Mouse (Mus musculus) splenic B cell, adult 2 months (primary cell): ENCODE measurements around the gene Mri1.
"Not testable (repeated sequence)": the region's sequence is repeated elsewhere in the genome, so short reads cannot be mapped to it uniquely, and the experiment has no call there.

Source experiments
- DNase-seq: peaks from one replicate; pipeline ENCODE4 v3.0.0-alpha.2; 2011; ENCODE audit warnings: low read depth, low spot score
- H3K27me3 ChIP-seq: 2 replicates; pipeline ENCODE4 v1.6.1; 2012; ENCODE audit warnings: mild to moderate bottlenecking, low read length, moderate library complexity, mixed read lengths; ENCODE audit not compliant: control insufficient read depth, poor library complexity, insufficient read depth, severe bottlenecking
- H3K36me3 ChIP-seq: 2 replicates; pipeline ENCODE4 v1.6.1; 2012; ENCODE audit warnings: mild to moderate bottlenecking, low read length, moderate library complexity, mixed read lengths; ENCODE audit not compliant: control insufficient read depth, poor library complexity, insufficient read depth, severe bottlenecking

The Mri1 gene

GRCm38 (mm10) chr8:84256822-84257610 lies at the start of gene Mri1:
TSS of gene Mri1 (minus strand) at chr8:84257326.
- DNase-seq: peak; percentile 89
- Histone ChIP-seq H3K27me3 (no peaks in the 10 kb centered on the region), H3K36me3 (peaks cover 3% of the 10 kb centered on the region)

GRCm38 (mm10) chr8:84303951-84304350 lies 46.8 kb upstream of the Mri1 start:
- no peak for DNase-seq
- no peaks in the 10 kb centered on the region; the same call in 1 of the 2 replicates for H3K36me3 ChIP-seq
- no peaks in the 10 kb centered on the region for H3K27me3 ChIP-seq

GRCm38 (mm10) chr8:84297029-84297785 lies 40.1 kb upstream of the Mri1 start:
- no peaks in the 10 kb centered on the region; the same call in 1 of the 2 replicates for H3K27me3 ChIP-seq
- H3K36me3 ChIP-seq: no peaks in the 10 kb centered on the region; the same call in 1 of the 2 replicates
- no peak for DNase-seq

- peak; percentile 76 for DNase-seq
- Histone ChIP-seq H3K36me3 (no peaks in the 10 kb centered on the region), H3K27me3 (no peaks in the 10 kb centered on the region)
Observed at GRCm38 (mm10) chr8:84291688-84292087, 34.6 kb upstream of the Mri1 start.

- no peak for DNase-seq
- H3K36me3 ChIP-seq: no peaks in the 10 kb centered on the region
- H3K27me3 ChIP-seq: no peaks in the 10 kb centered on the region
Observed at GRCm38 (mm10) chr8:84291086-84291485, 34.0 kb upstream of the Mri1 start.

- peak; percentile 29 for DNase-seq
- Histone ChIP-seq H3K27me3 (no peaks in the 10 kb centered on the region), H3K36me3 (no peaks in the 10 kb centered on the region)
Observed at GRCm38 (mm10) chr8:84288892-84289291, 31.8 kb upstream of the Mri1 start.

GRCm38 (mm10) chr8:84285665-84286064 lies 28.5 kb upstream of the Mri1 start:
- peak; percentile 69 for DNase-seq
- not testable (repeated sequence) for H3K27me3 ChIP-seq, H3K36me3 ChIP-seq

- Histone ChIP-seq H3K27me3 (no peaks in the 10 kb centered on the region), H3K36me3 (no peaks in the 10 kb centered on the region)
- no peak for DNase-seq
Observed at GRCm38 (mm10) chr8:84284608-84285063, 27.5 kb upstream of the Mri1 start.

GRCm38 (mm10) chr8:84280777-84281176 lies 23.7 kb upstream of the Mri1 start:
- DNase-seq: no peak
- H3K27me3 ChIP-seq: no peaks in the 10 kb centered on the region
- H3K36me3 ChIP-seq: no peaks in the 10 kb centered on the region

- DNase-seq: no peak
- no peaks in the 10 kb centered on the region for H3K27me3 ChIP-seq
- H3K36me3 ChIP-seq: no peaks in the 10 kb centered on the region
Observed at GRCm38 (mm10) chr8:84276447-84276846, 19.3 kb upstream of the Mri1 start.

GRCm38 (mm10) chr8:84273968-84274367 lies 16.8 kb upstream of the Mri1 start:
- no peak for DNase-seq
- no peaks in the 10 kb centered on the region; the same call in 1 of the 2 replicates for H3K36me3 ChIP-seq
- no peaks in the 10 kb centered on the region for H3K27me3 ChIP-seq

- DNase-seq: no peak
- Histone ChIP-seq H3K36me3 (no peaks in the 10 kb centered on the region; the same call in 1 of the 2 replicates), H3K27me3 (no peaks in the 10 kb centered on the region)
Observed at GRCm38 (mm10) chr8:84272302-84272701, 15.2 kb upstream of the Mri1 start.

- peaks cover 6% of the 10 kb centered on the region for H3K36me3 ChIP-seq
- peak; percentile 100 for DNase-seq
- H3K27me3 ChIP-seq: no peaks in the 10 kb centered on the region
Observed at GRCm38 (mm10) chr8:84269950-84270773, 13.0 kb upstream of the Mri1 start, which contains the start of gene Ccdc130. TSS of gene Ccdc130 (minus strand) at chr8:84270380.

- Histone ChIP-seq H3K36me3 (peaks cover 14% of the 10 kb centered on the region), H3K27me3 (no peaks in the 10 kb centered on the region)
- DNase-seq: no peak
Observed at GRCm38 (mm10) chr8:84261098-84261497, 4.0 kb upstream of the Mri1 start.
